Mouse (Mus musculus) urinary bladder, adult 18-20 months (tissue): ENCODE measurements at regions not wholly inside any gene's neighbourhood (a gene's known extent, or its start where the extent isn't known, plus 50 kb on each side); places are given as distances from the start of the nearest gene placed in this dataset.

ENCODE experiments used
- DNase-seq, 2 experiments: peaks; one replicate each; pipeline ENCODE4 v3.0.0; 2022; ENCODE audit warnings: low spot score in 2 of 2, mixed read lengths in 2 of 2

DNA sequence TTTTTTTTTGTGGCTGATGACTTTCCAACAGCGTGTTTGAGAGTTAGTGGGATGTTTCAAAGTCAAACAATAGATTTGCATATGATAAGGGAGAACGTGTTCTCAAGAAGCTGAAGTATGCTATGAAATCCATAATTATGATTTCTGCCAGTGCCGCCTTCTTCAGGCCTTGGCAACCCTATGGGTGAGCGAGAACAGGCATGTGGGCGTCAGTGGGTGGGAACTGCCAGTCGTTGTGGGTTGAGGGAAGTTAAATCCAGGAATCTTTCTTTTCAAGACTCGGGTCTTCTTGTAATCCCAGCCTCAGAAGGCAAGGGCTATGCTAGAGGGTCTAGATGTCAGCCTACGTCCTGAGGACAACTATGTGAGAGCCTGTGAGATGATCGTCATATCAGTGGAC is 60.6 kb upstream of the Slc30a5 start:
- DNase-seq = no peak

- DNase-seq = no peak
Measured at GRCm38 (mm10) chr13:100893096-100893495, 59.9 kb upstream of the Slc30a5 start.

- no peak for DNase-seq
Measured at GRCm38 (mm10) chr13:100892647-100893071, 59.4 kb upstream of the Slc30a5 start.

DNA sequence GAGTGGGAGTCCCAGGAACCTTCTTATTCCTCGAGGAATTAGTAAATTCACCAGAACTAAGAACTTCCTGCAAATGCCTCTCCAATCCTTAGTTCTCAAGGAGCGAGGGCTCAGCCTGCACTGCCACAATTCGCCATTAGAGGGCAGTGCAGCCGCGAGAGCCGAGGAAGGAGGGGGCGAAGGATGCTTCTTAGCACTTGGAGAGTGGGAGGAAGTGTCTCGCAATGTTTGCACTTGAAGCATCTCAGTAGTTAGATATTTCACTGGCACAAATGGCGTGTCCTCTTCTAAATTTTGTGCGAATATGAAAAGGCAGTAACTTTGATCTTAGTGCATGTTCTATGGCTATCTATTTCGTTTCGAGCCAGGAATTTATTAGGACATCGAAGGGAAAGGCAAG is 59.0 kb upstream of the Slc30a5 start:
- peak; percentile 49 to 65 for DNase-seq

- no peak for DNase-seq
Measured at GRCm38 (mm10) chr13:100890457-100890856, 57.2 kb upstream of the Slc30a5 start.

DNA sequence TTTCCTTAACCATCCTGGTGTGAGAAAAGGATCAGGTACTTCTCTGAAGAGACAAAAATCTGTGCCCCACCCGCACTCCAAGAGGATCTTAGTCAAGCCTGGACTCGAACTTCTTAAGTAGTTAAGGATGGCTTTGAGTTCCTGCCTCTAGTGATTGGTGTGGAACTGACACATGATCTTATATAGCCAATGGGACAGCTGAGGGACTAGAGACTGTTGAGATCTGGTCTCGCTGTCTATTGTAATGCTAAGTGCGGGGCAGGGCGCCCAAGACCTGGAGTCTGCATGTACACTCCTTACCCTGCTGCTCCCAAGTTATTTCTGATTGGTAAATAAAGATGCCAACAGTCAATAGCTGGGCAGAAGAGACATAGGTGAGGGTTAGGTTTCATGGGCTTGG is 55.3 kb upstream of the Slc30a5 start:
- DNase-seq = no peak

GRCm38 (mm10) chr13:100883711-100884110 is 50.5 kb upstream of the Slc30a5 start:
- no peak for DNase-seq
